Mouse (Mus musculus) liver, embryonic 14 days (tissue): ENCODE data around the gene Olfr557. TPM values are rescaled to one million over a fixed set of nuclear protein-coding genes. Genes with fewer than 3 reads are reported as not detected.

Experiments used
- polyA plus RNA-seq: library from polyadenylated mRNA; depleted of rRNA; stranded (reverse); fragments of >200 nt; gene quantifications from 2 replicates; pipeline ENCODE4 v1.2.3, GENCODE M21; 2012; rRNA removed

Gene Olfr557
- polyA plus RNA-seq = not detected in 2 replicates

GRCm38 (mm10) chr7:102695358-102696125 lies at the start of gene Olfr557:
Olfr557 (plus strand) TSS chr7:102695910.

GRCm38 (mm10) chr7:102658523-102658922 lies 37.2 kb upstream of the Olfr557 start, which contains the start of gene Olfr555:
Olfr555 (plus strand) TSS chr7:102658823.

GRCm38 (mm10) chr7:102664599-102664998 lies 31.1 kb upstream of the Olfr557 start, which contains the start of gene Olfr556:
Olfr556 (plus strand) TSS chr7:102664899.

GRCm38 (mm10) chr7:102686944-102687501 lies 8.7 kb upstream of the Olfr557 start, which contains the start of gene Trim68:
Trim68 (minus strand) TSS chr7:102687327.

GRCm38 (mm10) chr7:102701915-102702314 lies 6.2 kb downstream of the Olfr557 start, which contains the start of gene Olfr558:
Olfr558 (plus strand) TSS chr7:102702215.

GRCm38 (mm10) chr7:102718970-102719369 lies 23.3 kb downstream of the Olfr557 start, which contains the start of gene Olfr33:
Olfr33 (minus strand) TSS chr7:102719070.

GRCm38 (mm10) chr7:102727391-102727790 lies 31.7 kb downstream of the Olfr557 start, which contains the start of gene Olfr559:
Olfr559 (minus strand) TSS chr7:102727491.

Other genes starting within 250 kb of the Olfr557 start
- gene Olfr543, start 214.2 kb upstream of the Olfr557 start, polyA plus RNA-seq = not detected in 2 replicates
- gene Olfr544, start 207.6 kb upstream of the Olfr557 start, polyA plus RNA-seq = not detected in 2 replicates
- gene Olfr545, start 196.3 kb upstream of the Olfr557 start, polyA plus RNA-seq = not detected in 2 replicates
- gene Olfr547, start 161.2 kb upstream of the Olfr557 start, polyA plus RNA-seq = not detected in 2 replicates
- not detected in 2 replicates for gene Olfr548-ps1, start 155.0 kb upstream of the Olfr557 start, polyA plus RNA-seq
- gene Olfr549, start 146.0 kb upstream of the Olfr557 start, polyA plus RNA-seq = not detected in 2 replicates
- gene Trim21, start 130.4 kb upstream of the Olfr557 start, polyA plus RNA-seq = 3.5 and 4.1 TPM in 2 replicates
- not detected in 2 replicates for gene Olfr550, start 124.5 kb upstream of the Olfr557 start, polyA plus RNA-seq
- not detected in 2 replicates for gene Olfr551, start 104.0 kb upstream of the Olfr557 start, polyA plus RNA-seq
- not detected in 2 replicates for gene Olfr552, start 98.1 kb upstream of the Olfr557 start, polyA plus RNA-seq
- gene Olfr553, start 77.7 kb upstream of the Olfr557 start, polyA plus RNA-seq = not detected in 2 replicates
- not detected in 2 replicates for gene Olfr554, start 57.5 kb upstream of the Olfr557 start, polyA plus RNA-seq
- gene Olfr555, start 37.1 kb upstream of the Olfr557 start, polyA plus RNA-seq = not detected in 2 replicates
- gene Olfr556, start 31.0 kb upstream of the Olfr557 start, polyA plus RNA-seq = not detected in 2 replicates
- gene Trim68, start 8.6 kb upstream of the Olfr557 start, polyA plus RNA-seq = 2.0 and 2.5 TPM in 2 replicates
- gene Olfr558, start 6.3 kb downstream of the Olfr557 start, polyA plus RNA-seq = not detected in 2 replicates
- not detected in 2 replicates for gene Olfr33, start 23.2 kb downstream of the Olfr557 start, polyA plus RNA-seq
- gene Olfr559, start 31.6 kb downstream of the Olfr557 start, polyA plus RNA-seq = not detected in 2 replicates
- not detected in 2 replicates for gene Olfr560, start 63.5 kb downstream of the Olfr557 start, polyA plus RNA-seq
- 0.01 and 0.15 TPM in 2 replicates for gene Olfr78, start 63.6 kb downstream of the Olfr557 start, polyA plus RNA-seq
- 0.05 TPM in 1 of 2 replicates, not detected in the other for gene Olfr561, start 75.3 kb downstream of the Olfr557 start, polyA plus RNA-seq
- not detected in 2 replicates for gene Olfr564, start 107.6 kb downstream of the Olfr557 start, polyA plus RNA-seq
- gene Olfr566, start 162.9 kb downstream of the Olfr557 start, polyA plus RNA-seq = not detected in 2 replicates
- not detected in 2 replicates for gene Olfr568, start 181.2 kb downstream of the Olfr557 start, polyA plus RNA-seq
- not detected in 2 replicates for gene Olfr569, start 195.0 kb downstream of the Olfr557 start, polyA plus RNA-seq
- not detected in 2 replicates for gene Olfr570, start 198.7 kb downstream of the Olfr557 start, polyA plus RNA-seq
- gene Olfr571, start 221.6 kb downstream of the Olfr557 start, polyA plus RNA-seq = not detected in 2 replicates
- gene Olfr572, start 228.5 kb downstream of the Olfr557 start, polyA plus RNA-seq = not detected in 2 replicates
- gene Olfr573-ps1, start 246.7 kb downstream of the Olfr557 start, polyA plus RNA-seq = not detected in 2 replicates